Mouse (Mus musculus): ENCODE data around the gene Gm28635. TPM values are rescaled to one million over a fixed set of nuclear protein-coding genes. Genes with fewer than 3 reads are reported as not detected.

Gm28635 gene
- total and polyA plus RNA-seq, 3 experiments: 5.8 to 5.9 TPM; not detected in 1

GRCm38 (mm10) chr2:84638428-84639220 lies 39.2 kb downstream of the Gm28635 start:
- no peak overlapping the region for H3K9ac ChIP-seq (ENCODE audit: low read depth, low read length)
- H3K4me1 ChIP-seq (ENCODE audit: control insufficient read depth, insufficient read depth, low read length): peaks cover 50% of the 10 kb centered on the region
- peak overlapping the region; percentile 87 for H3K27ac ChIP-seq
- TF ChIP-seq EP300 (IDR thresholded peaks at IDR 0.05; ENCODE audit: insufficient read depth, low read depth, low read length) (no peak), POLR2A (IDR thresholded peaks at IDR 0.05; ENCODE audit: insufficient read depth, low read depth, low read length) (no peak), CTCF (IDR thresholded peaks at IDR 0.05) (no peak)
- no peak for DNase-seq
- H3K27me3 ChIP-seq (ENCODE audit: control insufficient read depth, insufficient read depth, low read length): no peaks in the 10 kb centered on the region
- WGBS: 14% methylated on average over 5 of the region's 5 CpGs
- peaks cover 11% of the 10 kb centered on the region for H3K79me2 ChIP-seq (replicated peaks; ENCODE audit: control insufficient read depth, insufficient read depth, low read length)
- intact Hi-C loops (cut with DNase I): loop anchor here (2.0 kb wide), 1 partner anchor 16 kb away; no protein-coding TSS in a partner anchor
- H3K4me3 ChIP-seq: no peak overlapping the region
- peaks cover 82% of the 10 kb centered on the region for H3K36me3 ChIP-seq (ENCODE audit: control insufficient read depth, insufficient read depth, low read length)

- Histone ChIP-seq H3K36me3 (ENCODE audit: control insufficient read depth, insufficient read depth, low read length) (peaks cover 80% of the 10 kb centered on the region), H3K27me3 (ENCODE audit: control insufficient read depth, insufficient read depth, low read length) (no peaks in the 10 kb centered on the region), H3K79me2 (replicated peaks; ENCODE audit: control insufficient read depth, insufficient read depth, low read length) (peaks cover 9% of the 10 kb centered on the region), H3K4me1 (ENCODE audit: control insufficient read depth, insufficient read depth, low read length) (peaks cover 51% of the 10 kb centered on the region), H3K4me3 (peak overlapping the region; percentile 11; the same call in 1 of the 2 replicates), H3K27ac (peak overlapping the region; percentile 87), H3K9ac (ENCODE audit: low read depth, low read length) (no peak overlapping the region)
- 10% methylated on average over 6 of the region's 7 CpGs for WGBS
- peak in 1 of 2 experiments; percentile 38 for DNase-seq
- TF ChIP-seq EP300 (IDR thresholded peaks at IDR 0.05; ENCODE audit: insufficient read depth, low read depth, low read length): 0 out of 2 replicates have a peak, but pooled peaks have one; percentile 25
- 0 out of 2 replicates have a peak, but pooled peaks have one; percentile 13 for TF ChIP-seq POLR2A (IDR thresholded peaks at IDR 0.05; ENCODE audit: insufficient read depth, low read depth, low read length)
- no peak for TF ChIP-seq CTCF (IDR thresholded peaks at IDR 0.05)
- intact Hi-C loops (cut with DNase I): loop anchor here (2.0 kb wide), 1 partner anchor 15 kb away; no protein-coding TSS in a partner anchor
Measured at GRCm38 (mm10) chr2:84637452-84638165, 40.2 kb downstream of the Gm28635 start.

GRCm38 (mm10) chr2:84636231-84636741 lies 41.6 kb downstream of the Gm28635 start:
- Histone ChIP-seq H3K79me2 (replicated peaks; ENCODE audit: control insufficient read depth, insufficient read depth, low read length) (peaks cover 6% of the 10 kb centered on the region), H3K36me3 (ENCODE audit: control insufficient read depth, insufficient read depth, low read length) (peaks cover 79% of the 10 kb centered on the region), H3K27ac (peak overlapping the region; percentile 87), H3K4me1 (ENCODE audit: control insufficient read depth, insufficient read depth, low read length) (peaks cover 51% of the 10 kb centered on the region), H3K4me3 (peak overlapping the region; percentile 29; the same call in 1 of the 2 replicates), H3K9ac (ENCODE audit: low read depth, low read length) (peak overlapping the region; percentile 59), H3K27me3 (ENCODE audit: control insufficient read depth, insufficient read depth, low read length) (no peaks in the 10 kb centered on the region)
- 7% methylated on average over 8 of the region's 8 CpGs for WGBS
- TF ChIP-seq EP300 (IDR thresholded peaks at IDR 0.05; ENCODE audit: insufficient read depth, low read depth, low read length) (peak; percentile 66), CTCF (IDR thresholded peaks at IDR 0.05) (no peak), POLR2A (IDR thresholded peaks at IDR 0.05; ENCODE audit: insufficient read depth, low read depth, low read length) (peak; percentile 54; the same call in 1 of the 2 replicates)
- intact Hi-C loops (cut with DNase I): loop anchor here (1.0 kb wide), 1 partner anchor 13 kb away; no protein-coding TSS in a partner anchor
- DNase-seq: peak; percentile 57 to 58

DNA sequence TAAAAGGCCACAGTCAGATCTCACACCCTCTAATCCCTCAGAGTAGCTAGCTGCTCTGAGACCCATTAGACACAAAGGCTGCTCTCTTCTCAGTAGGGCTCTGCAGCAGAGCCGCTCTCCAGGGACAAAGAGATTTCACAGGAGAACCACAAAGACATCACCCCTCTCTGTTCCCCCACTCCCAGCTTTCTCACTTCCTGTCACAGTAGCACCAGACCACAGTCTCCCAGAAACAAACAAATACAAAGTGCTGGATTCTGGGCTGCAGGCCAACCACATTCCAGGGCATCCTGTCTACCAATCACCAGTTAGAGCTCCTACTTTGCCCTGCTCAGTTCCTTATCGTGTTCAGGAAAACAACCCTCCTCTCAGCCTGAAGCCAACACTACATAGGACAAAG lies 42.2 kb downstream of the Gm28635 start:
- peaks cover 76% of the 10 kb centered on the region for H3K36me3 ChIP-seq (ENCODE audit: control insufficient read depth, insufficient read depth, low read length)
- peak overlapping the region; percentile 87 for H3K27ac ChIP-seq
- H3K4me3 ChIP-seq: peak overlapping the region; percentile 33
- H3K9ac ChIP-seq (ENCODE audit: low read depth, low read length): no peak overlapping the region
- intact Hi-C loops (cut with DNase I): loop anchor here (1.0 kb wide), 1 partner anchor 14 kb away; no protein-coding TSS in a partner anchor
- TF ChIP-seq CTCF (IDR thresholded peaks at IDR 0.05) (no peak), POLR2A (IDR thresholded peaks at IDR 0.05; ENCODE audit: insufficient read depth, low read depth, low read length) (peak; percentile 81; the same call in 1 of the 2 replicates), EP300 (IDR thresholded peaks at IDR 0.05; ENCODE audit: insufficient read depth, low read depth, low read length) (peak; percentile 99)
- 0% methylated on average over 2 of the region's 2 CpGs for WGBS
- peak; percentile 89 to 94 for DNase-seq
- H3K27me3 ChIP-seq (ENCODE audit: control insufficient read depth, insufficient read depth, low read length): no peaks in the 10 kb centered on the region
- peaks cover 6% of the 10 kb centered on the region for H3K79me2 ChIP-seq (replicated peaks; ENCODE audit: control insufficient read depth, insufficient read depth, low read length)
- peaks cover 47% of the 10 kb centered on the region for H3K4me1 ChIP-seq (ENCODE audit: control insufficient read depth, insufficient read depth, low read length)

- Histone ChIP-seq H3K4me3 (peak overlapping the region; percentile 33), H3K79me2 (replicated peaks; ENCODE audit: control insufficient read depth, insufficient read depth, low read length) (peaks cover 6% of the 10 kb centered on the region), H3K27ac (peak overlapping the region; percentile 87), H3K27me3 (ENCODE audit: control insufficient read depth, insufficient read depth, low read length) (no peaks in the 10 kb centered on the region), H3K36me3 (ENCODE audit: control insufficient read depth, insufficient read depth, low read length) (peaks cover 72% of the 10 kb centered on the region), H3K4me1 (ENCODE audit: control insufficient read depth, insufficient read depth, low read length) (peaks cover 43% of the 10 kb centered on the region), H3K9ac (ENCODE audit: low read depth, low read length) (peak overlapping the region; percentile 51)
- WGBS: 12% methylated on average over 4 of the region's 4 CpGs
- no peak for DNase-seq
- intact Hi-C loops (cut with DNase I): no loop called here
- TF ChIP-seq CTCF (IDR thresholded peaks at IDR 0.05) (peak; percentile 17; the same call in 1 of the 2 replicates), EP300 (IDR thresholded peaks at IDR 0.05; ENCODE audit: insufficient read depth, low read depth, low read length) (no peak), POLR2A (IDR thresholded peaks at IDR 0.05; ENCODE audit: insufficient read depth, low read depth, low read length) (no peak)
Measured at GRCm38 (mm10) chr2:84634934-84635482, 42.8 kb downstream of the Gm28635 start.

Measured in heart, adult 2 months (tissue).